Mouse (Mus musculus): Measurements from ENCODE around the gene Pop5. TPM values are rescaled to one million over a fixed set of nuclear protein-coding genes. Genes with fewer than 3 reads are reported as not detected.

The Pop5 gene
- polyA plus RNA-seq (2015; fragmentation: Illumina TruSeq; extraction: RNeasy Lipid Tissue Mini Kit (QIAGEN cat#74804); ENCODE audit: low read depth, low replicate concordance), result 183 TPM

DNA sequence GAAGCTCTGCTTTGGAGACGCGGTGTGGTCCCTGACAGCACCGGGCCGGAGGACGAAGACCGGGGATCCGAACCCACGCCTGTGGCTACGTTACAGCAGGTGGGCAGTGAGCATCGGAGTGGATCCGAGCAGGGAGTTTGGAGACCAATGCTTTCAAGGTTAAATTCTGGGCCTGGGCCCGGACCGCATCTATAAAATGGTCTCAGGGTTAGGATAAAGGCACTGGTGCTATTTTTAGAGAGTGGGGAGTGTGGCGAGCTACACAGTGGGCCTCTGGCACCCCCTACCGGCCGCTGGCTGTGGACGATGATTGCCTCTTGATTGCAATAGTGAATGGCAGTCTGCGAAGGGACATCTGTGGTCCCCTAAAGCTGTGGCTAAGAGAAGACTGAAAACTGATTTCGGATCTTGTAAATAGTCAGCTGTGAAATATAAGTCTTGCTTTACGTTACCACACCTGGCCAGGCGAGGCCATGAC, at the start of gene Pop5:
TSS of gene Pop5 (plus strand) at position 51 of the 478 bp plus-strand sequence.

DNA sequence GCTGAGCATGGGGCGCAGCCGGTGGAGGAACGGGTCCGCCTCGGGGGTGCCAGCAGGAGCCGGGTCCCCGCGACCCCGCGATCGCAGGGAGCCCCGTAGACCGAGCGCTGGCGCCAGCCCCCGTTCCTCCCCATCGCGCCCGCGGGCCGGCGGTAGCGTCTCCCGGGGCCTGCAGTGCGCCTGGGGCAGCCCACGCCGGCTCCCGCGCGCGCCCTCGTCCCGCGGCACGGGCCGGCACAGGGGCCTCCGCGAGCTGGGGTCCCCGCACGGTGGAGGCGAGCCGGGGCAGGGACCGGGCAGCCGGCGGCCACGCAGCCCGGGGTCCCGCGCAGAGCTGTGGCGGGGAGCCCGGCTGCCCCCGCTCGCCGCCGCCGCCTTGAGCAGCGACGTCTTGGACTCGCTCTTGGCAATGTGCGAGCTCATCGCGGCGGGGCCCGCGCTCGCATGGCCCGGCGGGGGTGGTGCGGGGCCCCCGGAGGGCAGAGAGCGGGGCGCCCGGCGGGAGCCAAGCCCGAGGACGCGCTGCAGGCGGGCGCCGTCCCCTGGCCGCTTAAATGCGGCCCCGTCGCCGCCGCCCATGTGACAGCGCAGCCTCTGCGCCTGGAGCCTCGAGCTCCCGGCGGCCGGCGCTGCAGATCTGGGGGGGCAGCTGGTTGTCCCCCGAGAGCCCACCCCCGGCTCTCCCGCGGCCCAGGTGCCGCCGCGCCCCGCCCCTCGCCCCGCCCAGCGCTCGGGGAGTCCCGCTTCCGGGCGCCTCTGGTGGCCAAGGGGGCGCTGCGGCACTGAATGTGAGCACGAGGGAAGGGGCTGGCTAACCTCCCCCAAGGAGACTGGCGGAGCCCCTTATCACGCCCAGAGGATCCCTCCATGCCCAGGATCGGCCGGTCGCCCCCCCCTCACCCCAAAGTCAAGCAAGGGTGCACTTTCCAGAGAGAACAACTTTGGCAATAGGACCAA, 41.7 kb upstream of the Pop5 start, which contains the start of gene Cabp1:
TSS of gene Cabp1 (minus strand) at position 713 of the 957 bp plus-strand sequence.

DNA sequence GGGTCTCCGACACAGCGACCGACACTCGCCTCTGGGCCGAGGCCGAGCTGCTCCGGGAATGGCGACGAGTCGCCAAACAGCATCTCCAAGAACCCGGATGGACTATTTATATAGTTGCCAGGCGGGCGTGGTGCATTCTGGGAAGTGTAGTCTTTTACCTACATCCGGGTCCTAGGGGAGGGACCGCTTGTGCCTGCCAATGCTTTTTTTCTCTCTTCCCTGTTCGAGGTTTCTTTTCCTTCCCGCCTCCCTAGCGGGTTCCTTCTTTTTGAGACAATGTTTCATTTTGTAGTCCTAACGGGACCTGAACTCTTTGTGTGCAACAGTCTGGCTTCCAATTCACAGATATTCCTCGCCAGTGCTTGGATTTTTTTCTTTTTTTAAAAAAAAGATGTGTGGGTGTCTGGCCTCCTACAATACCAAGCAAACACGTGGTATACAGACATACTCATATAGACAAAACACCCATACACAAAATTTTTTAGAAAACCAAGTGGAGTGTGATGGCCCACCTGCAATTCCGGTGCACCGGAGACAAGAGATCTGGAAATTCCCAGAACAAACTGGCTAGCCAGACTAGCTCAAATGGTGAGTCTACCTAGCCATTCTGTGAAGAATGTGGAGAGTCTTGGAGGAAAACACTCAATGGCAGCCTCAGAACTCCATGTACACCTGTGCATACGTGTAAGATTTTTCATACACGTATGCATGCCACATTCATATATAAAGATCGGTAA, 37.3 kb downstream of the Pop5 start, which contains the start of gene Rnf10:
TSS of gene Rnf10 (minus strand) at position 87 of the 737 bp plus-strand sequence.

DNA sequence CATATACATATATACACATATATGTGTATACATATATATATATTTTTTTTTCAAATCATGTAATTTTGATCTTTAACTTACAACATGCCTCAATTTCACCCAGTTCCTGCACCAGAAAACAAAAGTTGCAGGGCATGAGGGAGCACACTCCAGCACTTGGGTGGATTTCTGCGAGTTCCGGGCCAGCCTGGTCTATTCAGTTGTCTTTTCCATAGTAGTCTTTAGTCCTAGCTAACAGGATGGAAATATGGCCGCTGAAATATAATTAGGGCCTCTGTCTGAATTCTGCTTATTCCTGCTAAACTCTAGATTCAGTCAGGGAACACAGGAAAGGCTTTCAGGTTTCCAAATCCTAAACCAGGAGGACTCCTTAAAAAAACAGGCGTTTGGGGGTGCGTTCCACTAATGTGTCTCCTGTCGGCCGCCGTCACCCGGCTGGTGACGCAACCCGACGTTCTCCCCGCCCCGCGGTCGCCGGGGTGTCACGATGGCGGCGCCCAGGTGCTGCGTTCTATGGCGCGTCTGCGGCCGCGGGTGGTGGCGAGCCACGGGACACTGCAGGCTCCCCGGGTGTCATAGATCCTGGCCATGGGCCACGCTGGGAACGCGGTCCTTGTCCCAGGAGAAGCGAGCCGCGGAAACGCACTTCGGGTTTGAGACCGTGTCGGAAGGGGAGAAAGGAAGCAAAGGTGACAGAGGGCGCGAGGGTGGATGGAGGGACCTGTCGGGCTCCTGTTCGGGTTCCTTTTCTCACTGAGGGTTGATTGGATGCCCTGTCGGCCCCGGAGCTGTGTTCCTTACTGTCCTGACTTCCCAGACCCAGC, 43.8 kb downstream of the Pop5 start, which contains the start of gene Coq5:
TSS of gene Coq5 (plus strand) at position 441 of the 824 bp plus-strand sequence.

Other genes starting within 250 kb of the Pop5 start
- gene Sppl3, start 224.7 kb upstream of the Pop5 start, polyA plus RNA-seq (2015; fragmentation: Illumina TruSeq; extraction: RNeasy Lipid Tissue Mini Kit (QIAGEN cat#74804); ENCODE audit: low read depth, low replicate concordance), result 40.3 TPM
- not detected for gene Gm10401, start 137.5 kb upstream of the Pop5 start, polyA plus RNA-seq (2015; fragmentation: Illumina TruSeq; extraction: RNeasy Lipid Tissue Mini Kit (QIAGEN cat#74804); ENCODE audit: low read depth, low replicate concordance)
- gene Acads, start 116.5 kb upstream of the Pop5 start, polyA plus RNA-seq (2015; fragmentation: Illumina TruSeq; extraction: RNeasy Lipid Tissue Mini Kit (QIAGEN cat#74804); ENCODE audit: low read depth, low replicate concordance), result 11.1 TPM
- 20.1 TPM for gene Unc119b, start 100.9 kb upstream of the Pop5 start, polyA plus RNA-seq (2015; fragmentation: Illumina TruSeq; extraction: RNeasy Lipid Tissue Mini Kit (QIAGEN cat#74804); ENCODE audit: low read depth, low replicate concordance)
- 58.1 TPM for gene Mlec, start 77.7 kb upstream of the Pop5 start, polyA plus RNA-seq (2015; fragmentation: Illumina TruSeq; extraction: RNeasy Lipid Tissue Mini Kit (QIAGEN cat#74804); ENCODE audit: low read depth, low replicate concordance)
- 250 TPM for gene Cabp1, start 41.5 kb upstream of the Pop5 start, polyA plus RNA-seq (2015; fragmentation: Illumina TruSeq; extraction: RNeasy Lipid Tissue Mini Kit (QIAGEN cat#74804); ENCODE audit: low read depth, low replicate concordance)
- gene Rnf10, start 37.1 kb downstream of the Pop5 start, polyA plus RNA-seq (2015; fragmentation: Illumina TruSeq; extraction: RNeasy Lipid Tissue Mini Kit (QIAGEN cat#74804); ENCODE audit: low read depth, low replicate concordance), result 162 TPM
- gene Coq5, start 43.8 kb downstream of the Pop5 start, polyA plus RNA-seq (2015; fragmentation: Illumina TruSeq; extraction: RNeasy Lipid Tissue Mini Kit (QIAGEN cat#74804); ENCODE audit: low read depth, low replicate concordance), result 36.9 TPM
- gene Dynll1, start 65.2 kb downstream of the Pop5 start, polyA plus RNA-seq (2015; fragmentation: Illumina TruSeq; extraction: RNeasy Lipid Tissue Mini Kit (QIAGEN cat#74804); ENCODE audit: low read depth, low replicate concordance), result 791 TPM
- gene Srsf9, start 91.3 kb downstream of the Pop5 start, polyA plus RNA-seq (2015; fragmentation: Illumina TruSeq; extraction: RNeasy Lipid Tissue Mini Kit (QIAGEN cat#74804); ENCODE audit: low read depth, low replicate concordance), result 52.9 TPM
- 34.1 TPM for gene Gatc, start 105.3 kb downstream of the Pop5 start, polyA plus RNA-seq (2015; fragmentation: Illumina TruSeq; extraction: RNeasy Lipid Tissue Mini Kit (QIAGEN cat#74804); ENCODE audit: low read depth, low replicate concordance)
- 44.1 TPM for gene Triap1, start 105.4 kb downstream of the Pop5 start, polyA plus RNA-seq (2015; fragmentation: Illumina TruSeq; extraction: RNeasy Lipid Tissue Mini Kit (QIAGEN cat#74804); ENCODE audit: low read depth, low replicate concordance)
- 1,466 TPM for gene Cox6a1, start 113.1 kb downstream of the Pop5 start, polyA plus RNA-seq (2015; fragmentation: Illumina TruSeq; extraction: RNeasy Lipid Tissue Mini Kit (QIAGEN cat#74804); ENCODE audit: low read depth, low replicate concordance)
- gene Msi1, start 193.8 kb downstream of the Pop5 start, polyA plus RNA-seq (2015; fragmentation: Illumina TruSeq; extraction: RNeasy Lipid Tissue Mini Kit (QIAGEN cat#74804); ENCODE audit: low read depth, low replicate concordance), result 24.3 TPM
- not detected for gene Pla2g1b, start 230.4 kb downstream of the Pop5 start, polyA plus RNA-seq (2015; fragmentation: Illumina TruSeq; extraction: RNeasy Lipid Tissue Mini Kit (QIAGEN cat#74804); ENCODE audit: low read depth, low replicate concordance)
- gene Sirt4, start 248.9 kb downstream of the Pop5 start, polyA plus RNA-seq (2015; fragmentation: Illumina TruSeq; extraction: RNeasy Lipid Tissue Mini Kit (QIAGEN cat#74804); ENCODE audit: low read depth, low replicate concordance), result 44.3 TPM